Mouse (Mus musculus): ENCODE data around the gene Oaz2. TPM values are rescaled to one million over a fixed set of nuclear protein-coding genes. Genes with fewer than 3 reads are reported as not detected.

The Oaz2 gene
- polyA plus RNA-seq, 1 experiment: 242 TPM

GRCm38 (mm10) chr9:65700504-65700903, 32.7 kb downstream of the Oaz2 start:
- H3K4me3 ChIP-seq (replicated peaks; ENCODE audit: extremely low read depth, low read depth, low read length): no peak overlapping the region
- no peak for DNase-seq
- 91% methylated on average over 6 of the region's 6 CpGs for WGBS
- H3K4me1 ChIP-seq (ENCODE audit: control insufficient read depth, insufficient read depth, low read length): peaks cover 5% of the 10 kb centered on the region
- TF ChIP-seq POLR2A (IDR thresholded peaks at IDR 0.05; ENCODE audit: borderline replicate concordance, extremely low read depth, low read depth, low read length): no peak
- no peak for TF ChIP-seq CTCF (IDR thresholded peaks at IDR 0.05; ENCODE audit: insufficient read depth, low read length)

- WGBS: 78% methylated on average over 9 of the region's 9 CpGs
- no peak for DNase-seq
Observed at GRCm38 (mm10) chr9:65702286-65702685, 34.5 kb downstream of the Oaz2 start.

GRCm38 (mm10) chr9:65703241-65703640, 35.4 kb downstream of the Oaz2 start:
- no peak overlapping the region for H3K4me3 ChIP-seq (replicated peaks; ENCODE audit: extremely low read depth, low read depth, low read length)
- 78% methylated on average over 7 of the region's 7 CpGs for WGBS
- no peaks in the 10 kb centered on the region for H3K4me1 ChIP-seq (ENCODE audit: control insufficient read depth, insufficient read depth, low read length)
- DNase-seq: no peak
- no peak for TF ChIP-seq POLR2A (IDR thresholded peaks at IDR 0.05; ENCODE audit: borderline replicate concordance, extremely low read depth, low read depth, low read length)
- TF ChIP-seq CTCF (IDR thresholded peaks at IDR 0.05; ENCODE audit: insufficient read depth, low read length): no peak

More at GRCm38 (mm10) chr9:65702286-65702685, 34.5 kb downstream of the Oaz2 start:
- no peak for TF ChIP-seq CTCF (IDR thresholded peaks at IDR 0.05; ENCODE audit: insufficient read depth, low read length)
- no peak for TF ChIP-seq POLR2A (IDR thresholded peaks at IDR 0.05; ENCODE audit: borderline replicate concordance, extremely low read depth, low read depth, low read length)
- H3K4me3 ChIP-seq (replicated peaks; ENCODE audit: extremely low read depth, low read depth, low read length): no peak overlapping the region
- H3K4me1 ChIP-seq (ENCODE audit: control insufficient read depth, insufficient read depth, low read length): no peaks in the 10 kb centered on the region

GRCm38 (mm10) chr9:65703926-65704595, 36.3 kb downstream of the Oaz2 start:
- 93% methylated on average over 24 of the region's 24 CpGs for WGBS
- TF ChIP-seq CTCF (IDR thresholded peaks at IDR 0.05; ENCODE audit: insufficient read depth, low read length) (no peak), POLR2A (IDR thresholded peaks at IDR 0.05; ENCODE audit: borderline replicate concordance, extremely low read depth, low read depth, low read length) (no peak)

GRCm38 (mm10) chr9:65718195-65718594, 50.4 kb downstream of the Oaz2 start:
- DNase-seq: no peak
- TF ChIP-seq CTCF (IDR thresholded peaks at IDR 0.05; ENCODE audit: insufficient read depth, low read length) (no peak), POLR2A (IDR thresholded peaks at IDR 0.05; ENCODE audit: borderline replicate concordance, extremely low read depth, low read depth, low read length) (no peak)
- H3K4me3 ChIP-seq (replicated peaks; ENCODE audit: extremely low read depth, low read depth, low read length): no peak overlapping the region
- WGBS: 83% methylated on average over 5 of the region's 5 CpGs
- H3K4me1 ChIP-seq (ENCODE audit: control insufficient read depth, insufficient read depth, low read length): peaks cover 4% of the 10 kb centered on the region

More at GRCm38 (mm10) chr9:65703926-65704595, 36.3 kb downstream of the Oaz2 start:
- no peak for DNase-seq
- Histone ChIP-seq H3K4me3 (replicated peaks; ENCODE audit: extremely low read depth, low read depth, low read length) (no peak overlapping the region), H3K4me1 (ENCODE audit: control insufficient read depth, insufficient read depth, low read length) (no peaks in the 10 kb centered on the region)

- WGBS: 47% methylated on average over 10 of the region's 10 CpGs
- Histone ChIP-seq H3K4me1 (ENCODE audit: control insufficient read depth, insufficient read depth, low read length) (peaks cover 4% of the 10 kb centered on the region), H3K4me3 (replicated peaks; ENCODE audit: extremely low read depth, low read depth, low read length) (no peak overlapping the region)
- TF ChIP-seq POLR2A (IDR thresholded peaks at IDR 0.05; ENCODE audit: borderline replicate concordance, extremely low read depth, low read depth, low read length): no peak
- TF ChIP-seq CTCF (IDR thresholded peaks at IDR 0.05; ENCODE audit: insufficient read depth, low read length): no peak
- no peak for DNase-seq
Observed at GRCm38 (mm10) chr9:65721161-65721566, 53.4 kb downstream of the Oaz2 start.

GRCm38 (mm10) chr9:65724471-65725290, 56.9 kb downstream of the Oaz2 start:
- WGBS: 67% methylated on average over 8 of the region's 8 CpGs
- Histone ChIP-seq H3K4me1 (ENCODE audit: control insufficient read depth, insufficient read depth, low read length) (peaks cover 7% of the 10 kb centered on the region), H3K4me3 (replicated peaks; ENCODE audit: extremely low read depth, low read depth, low read length) (no peak overlapping the region)
- DNase-seq: no peak
- TF ChIP-seq POLR2A (IDR thresholded peaks at IDR 0.05; ENCODE audit: borderline replicate concordance, extremely low read depth, low read depth, low read length) (no peak), CTCF (IDR thresholded peaks at IDR 0.05; ENCODE audit: insufficient read depth, low read length) (no peak)

GRCm38 (mm10) chr9:65725291-65725622, 57.5 kb downstream of the Oaz2 start:
- WGBS: 52% methylated on average over 4 of the region's 4 CpGs
- no peak for DNase-seq
- Histone ChIP-seq H3K4me1 (ENCODE audit: control insufficient read depth, insufficient read depth, low read length) (peaks cover 7% of the 10 kb centered on the region), H3K4me3 (replicated peaks; ENCODE audit: extremely low read depth, low read depth, low read length) (no peak overlapping the region)
- TF ChIP-seq CTCF (IDR thresholded peaks at IDR 0.05; ENCODE audit: insufficient read depth, low read length) (no peak), POLR2A (IDR thresholded peaks at IDR 0.05; ENCODE audit: borderline replicate concordance, extremely low read depth, low read depth, low read length) (no peak)

GRCm38 (mm10) chr9:65726431-65726830, 58.6 kb downstream of the Oaz2 start:
- no peak for DNase-seq
- Histone ChIP-seq H3K4me1 (ENCODE audit: control insufficient read depth, insufficient read depth, low read length) (peaks cover 6% of the 10 kb centered on the region), H3K4me3 (replicated peaks; ENCODE audit: extremely low read depth, low read depth, low read length) (no peak overlapping the region)
- TF ChIP-seq POLR2A (IDR thresholded peaks at IDR 0.05; ENCODE audit: borderline replicate concordance, extremely low read depth, low read depth, low read length) (no peak), CTCF (IDR thresholded peaks at IDR 0.05; ENCODE audit: insufficient read depth, low read length) (no peak)
- 63% methylated on average over 3 of the region's 3 CpGs for WGBS
